Comparison of ENCODE assay signal across 23 mouse cellular contexts in the genomic region with DNA sequence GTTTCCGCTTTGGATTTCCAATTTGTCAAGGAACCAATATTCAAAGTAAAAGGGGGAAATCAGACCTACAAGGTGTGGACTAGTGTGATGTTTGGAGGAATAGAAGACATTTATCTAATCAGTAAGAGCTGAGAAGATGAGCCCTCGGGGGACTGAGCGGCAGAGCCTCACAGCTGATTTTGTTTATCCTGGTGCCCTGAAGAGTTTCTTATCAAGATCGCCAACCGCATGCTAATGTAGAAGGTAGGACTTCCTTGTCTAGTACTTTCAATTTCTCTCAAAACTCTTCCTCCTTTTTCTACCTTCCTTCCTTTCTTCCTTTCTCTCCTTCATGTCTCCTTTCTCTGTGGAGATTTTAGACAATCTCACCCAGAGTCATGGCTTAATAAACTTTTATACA.
"Had no signal": no experiment of that assay in that cellular context is flagged by ENCODE, and none has a peak within 500 bp of the region (broad histone marks: within the 10 kb centered on the region; RNA-seq: fewer than 3 reads in every experiment).

No protein-coding gene starts in this region.

- H3K36me3 ChIP-seq: heart, embryonic 10.5 days; heart, embryonic 12.5 days; hindbrain, embryonic 13.5 days; hindbrain, embryonic 15.5 days; kidney, embryonic 15.5 days; limb, embryonic 13.5 days; limb, embryonic 15.5 days; liver, embryonic 12.5 days had no signal

- H3K4me3 ChIP-seq: heart, embryonic 10.5 days; heart, embryonic 12.5 days; hindbrain, embryonic 13.5 days; hindbrain, embryonic 15.5 days; kidney, embryonic 15.5 days; limb, embryonic 13.5 days; limb, embryonic 15.5 days; liver, embryonic 12.5 days had no signal

- H3K4me2 ChIP-seq: heart, embryonic 12.5 days; hindbrain, embryonic 13.5 days; hindbrain, embryonic 15.5 days; kidney, embryonic 15.5 days; limb, embryonic 13.5 days; limb, embryonic 15.5 days; liver, embryonic 12.5 days had no signal

- H3K27me3 ChIP-seq: heart, embryonic 12.5 days; hindbrain, embryonic 13.5 days; hindbrain, embryonic 15.5 days; kidney, embryonic 15.5 days; limb, embryonic 13.5 days; limb, embryonic 15.5 days; liver, embryonic 12.5 days had no signal

- H3K27ac ChIP-seq: heart, embryonic 10.5 days; hindbrain, embryonic 13.5 days; hindbrain, embryonic 15.5 days; hindbrain, postnatal 0 days; kidney, embryonic 15.5 days; kidney, postnatal 0 days; limb, embryonic 13.5 days; limb, embryonic 15.5 days; liver, embryonic 12.5 days had no signal

- ATAC-seq: hindbrain, postnatal 0 days; intestine, embryonic 16.5 days; liver, embryonic 12.5 days had no signal

- DNase-seq: gastrocnemius, postnatal 14 days; gastrocnemius, postnatal 36 days; heart, adult 18-20 months; heart, postnatal 10 days; kidney, adult 11 months; kidney, adult 2 months; kidney, adult 9 months; kidney, postnatal 14 days; kidney, postnatal 36 days; layer of hippocampus, adult 9-11 months; layer of hippocampus, postnatal 36 days; left cerebral cortex, postnatal 4 days had no signal

- H3K9me3 ChIP-seq: heart, embryonic 10.5 days; heart, embryonic 12.5 days; hindbrain, embryonic 13.5 days; hindbrain, embryonic 15.5 days; kidney, embryonic 15.5 days; limb, embryonic 13.5 days; limb, embryonic 15.5 days; liver, embryonic 12.5 days had no signal

- H3K4me1 ChIP-seq: heart, embryonic 10.5 days; heart, embryonic 12.5 days; hindbrain, embryonic 13.5 days; hindbrain, embryonic 15.5 days; kidney, embryonic 15.5 days; limb, embryonic 13.5 days; limb, embryonic 15.5 days; liver, embryonic 12.5 days had no signal

- H3K9ac ChIP-seq: heart, embryonic 12.5 days; hindbrain, embryonic 13.5 days; hindbrain, embryonic 15.5 days; kidney, embryonic 15.5 days; limb, embryonic 13.5 days; limb, embryonic 15.5 days; liver, embryonic 12.5 days had no signal
